Mouse (Mus musculus) limb, embryonic 13.5 days (tissue): Measurements from ENCODE around the gene A830018L16Rik. TPM values are rescaled to one million over a fixed set of nuclear protein-coding genes. Genes with fewer than 3 reads are reported as not detected.

Experiments
- ATAC-seq: fragments of 200-750 bp; cut with Nextera tagmentation; 2 replicates; pipeline ENCODE4 v1.8.0; 2017; ENCODE audit warnings: low read depth, moderate number of reproducible peaks, moderate TSS enrichment; ENCODE audit not compliant: low FRiP score
- H3K27ac ChIP-seq: fragments of 300-500 bp; sonication (generic); 2 replicates; pipeline ENCODE4 v1.5.1; 2015; ENCODE audit warnings: inconsistent platforms, mild to moderate bottlenecking, moderate library complexity
- H3K27me3 ChIP-seq: fragments of 300-500 bp; sonication (generic); 2 replicates; pipeline ENCODE4 v1.6.1; 2015; ENCODE audit warnings: mild to moderate bottlenecking, inconsistent platforms
- H3K36me3 ChIP-seq: fragments of 300-500 bp; sonication (generic); 2 replicates; pipeline ENCODE4 v1.6.1; 2015; ENCODE audit warnings: inconsistent platforms, mild to moderate bottlenecking, moderate library complexity
- H3K4me1 ChIP-seq: fragments of 300-500 bp; sonication (generic); 2 replicates; pipeline ENCODE4 v1.6.1; 2015; ENCODE audit warnings: inconsistent platforms
- H3K4me2 ChIP-seq: fragments of 300-500 bp; sonication (generic); replicated peaks from 2 replicates; pipeline ENCODE4 v1.6.1; 2015; ENCODE audit warnings: inconsistent platforms, mild to moderate bottlenecking, moderate library complexity
- H3K4me3 ChIP-seq: fragments of 300-500 bp; sonication (generic); 2 replicates; pipeline ENCODE4 v1.5.1; 2015; ENCODE audit warnings: moderate library complexity, mild to moderate bottlenecking, inconsistent platforms
- H3K9ac ChIP-seq: fragments of 300-500 bp; sonication (generic); 2 replicates; pipeline ENCODE4 v1.6.1; 2015; ENCODE audit warnings: mild to moderate bottlenecking, inconsistent platforms
- H3K9me3 ChIP-seq: fragments of 300-500 bp; sonication (generic); 2 replicates; pipeline ENCODE4 v1.6.1; 2016; ENCODE audit warnings: inconsistent platforms
- WGBS: fragments of 180-500 bp; shearing (Covaris S2); methylation state at CpG from one replicate; pipeline ENCODE4 v1.1.7; 2015; 5-methylcytosine and 5-hydroxymethylcytosine counted together
- polyA plus RNA-seq: library from polyadenylated mRNA; unstranded; fragments of >200 nt; fragmentation: Nextera tagmentation; extraction: Ambion mirVana; gene quantifications from 2 replicates; pipeline ENCODE4 v1.2.1, GENCODE M21; 2015

A830018L16Rik gene
- 2.9 and 3.1 TPM in 2 replicates for polyA plus RNA-seq

GRCm38 (mm10) chr1:11413894-11414556 lies at the start of gene A830018L16Rik:
A830018L16Rik (plus strand) TSS chr1:11414105.
- H3K9ac ChIP-seq = peak within 1 kb of the TSS; percentile 72
- H3K4me3 ChIP-seq = peak within 1 kb of the TSS; percentile 56
- no peaks in the 10 kb centered on the region for H3K36me3 ChIP-seq
- H3K27me3 ChIP-seq = peaks cover 25% of the 10 kb centered on the region
- H3K27ac ChIP-seq = no peak within 1 kb of the TSS
- WGBS = under 1% methylated on average over 50 of the region's 50 CpGs
- H3K4me2 ChIP-seq = peak within 1 kb of the TSS; percentile 88
- H3K4me1 ChIP-seq = no peaks in the 10 kb centered on the region; the same call in 1 of the 2 replicates
- no peaks in the 10 kb centered on the region for H3K9me3 ChIP-seq
- peak; percentile 94 for ATAC-seq

- Histone ChIP-seq H3K36me3 (no peaks in the 10 kb centered on the region), H3K27me3 (no peaks in the 10 kb centered on the region), H3K9ac (no peak overlapping the region), H3K4me1 (no peaks in the 10 kb centered on the region), H3K9me3 (no peaks in the 10 kb centered on the region), H3K4me2 (no peak overlapping the region), H3K4me3 (no peak overlapping the region), H3K27ac (no peak overlapping the region)
- ATAC-seq = no peak
- WGBS = 68% methylated on average over 3 of the region's 3 CpGs
Measured at GRCm38 (mm10) chr1:11385846-11386245, 28.1 kb upstream of the A830018L16Rik start.

GRCm38 (mm10) chr1:11395408-11395807 lies 18.5 kb upstream of the A830018L16Rik start:
- H3K4me3 ChIP-seq = no peak overlapping the region
- H3K4me2 ChIP-seq = no peak overlapping the region
- no peaks in the 10 kb centered on the region for H3K9me3 ChIP-seq
- H3K27ac ChIP-seq = no peak overlapping the region
- no peak overlapping the region for H3K9ac ChIP-seq
- WGBS = 52% methylated on average over 4 of the region's 4 CpGs
- H3K4me1 ChIP-seq = no peaks in the 10 kb centered on the region
- H3K36me3 ChIP-seq = no peaks in the 10 kb centered on the region
- no peak for ATAC-seq
- no peaks in the 10 kb centered on the region for H3K27me3 ChIP-seq

GRCm38 (mm10) chr1:11395996-11396736 lies 17.7 kb upstream of the A830018L16Rik start:
- 92% methylated on average over 2 of the region's 2 CpGs for WGBS
- H3K9ac ChIP-seq = no peak overlapping the region
- H3K4me1 ChIP-seq = no peaks in the 10 kb centered on the region
- H3K36me3 ChIP-seq = no peaks in the 10 kb centered on the region
- no peak overlapping the region for H3K4me3 ChIP-seq
- H3K4me2 ChIP-seq = no peak overlapping the region
- no peak for ATAC-seq
- no peaks in the 10 kb centered on the region for H3K9me3 ChIP-seq
- H3K27me3 ChIP-seq = no peaks in the 10 kb centered on the region
- no peak overlapping the region for H3K27ac ChIP-seq

- Histone ChIP-seq H3K9me3 (no peaks in the 10 kb centered on the region), H3K27ac (no peak overlapping the region), H3K36me3 (no peaks in the 10 kb centered on the region), H3K4me3 (no peak overlapping the region), H3K9ac (no peak overlapping the region), H3K4me1 (no peaks in the 10 kb centered on the region), H3K27me3 (no peaks in the 10 kb centered on the region), H3K4me2 (no peak overlapping the region)
- 51% methylated on average over 2 of the region's 2 CpGs for WGBS
- ATAC-seq = no peak
Measured at GRCm38 (mm10) chr1:11401159-11401558, 12.7 kb upstream of the A830018L16Rik start.

- Histone ChIP-seq H3K9ac (no peak overlapping the region), H3K4me3 (no peak overlapping the region), H3K27ac (no peak overlapping the region), H3K9me3 (no peaks in the 10 kb centered on the region), H3K36me3 (no peaks in the 10 kb centered on the region), H3K27me3 (no peaks in the 10 kb centered on the region), H3K4me1 (no peaks in the 10 kb centered on the region), H3K4me2 (no peak overlapping the region)
- ATAC-seq = no peak
Measured at GRCm38 (mm10) chr1:11405527-11405926, 8.4 kb upstream of the A830018L16Rik start.

GRCm38 (mm10) chr1:11406026-11406425 lies 7.9 kb upstream of the A830018L16Rik start:
- WGBS = 80% methylated on average over 3 of the region's 3 CpGs
- H3K36me3 ChIP-seq = no peaks in the 10 kb centered on the region
- H3K9ac ChIP-seq = no peak overlapping the region
- no peaks in the 10 kb centered on the region for H3K4me1 ChIP-seq
- H3K4me2 ChIP-seq = no peak overlapping the region
- H3K4me3 ChIP-seq = no peak overlapping the region
- no peaks in the 10 kb centered on the region for H3K27me3 ChIP-seq
- no peak for ATAC-seq
- H3K27ac ChIP-seq = no peak overlapping the region
- no peaks in the 10 kb centered on the region for H3K9me3 ChIP-seq

- H3K9me3 ChIP-seq = no peaks in the 10 kb centered on the region
- WGBS = 0% methylated on average over 9 of the region's 9 CpGs
- peak overlapping the region; percentile 88 for H3K4me2 ChIP-seq
- peaks cover 25% of the 10 kb centered on the region for H3K27me3 ChIP-seq
- peak overlapping the region; percentile 56 for H3K4me3 ChIP-seq
- peak; percentile 2; the same call in 1 of the 2 replicates for ATAC-seq
- H3K9ac ChIP-seq = peak overlapping the region; percentile 72
- H3K4me1 ChIP-seq = no peaks in the 10 kb centered on the region; the same call in 1 of the 2 replicates
- no peaks in the 10 kb centered on the region for H3K36me3 ChIP-seq
- no peak overlapping the region for H3K27ac ChIP-seq
Measured at GRCm38 (mm10) chr1:11414560-11414959, 655 bp downstream of the A830018L16Rik start.

GRCm38 (mm10) chr1:11427310-11427709 lies 13.4 kb downstream of the A830018L16Rik start:
- 75% methylated on average over 1 of the region's 1 CpGs for WGBS
- no peak for ATAC-seq
- H3K27me3 ChIP-seq = no peaks in the 10 kb centered on the region
- no peak overlapping the region for H3K4me2 ChIP-seq
- H3K9me3 ChIP-seq = no peaks in the 10 kb centered on the region
- no peak overlapping the region for H3K9ac ChIP-seq
- no peak overlapping the region for H3K4me3 ChIP-seq
- H3K36me3 ChIP-seq = no peaks in the 10 kb centered on the region
- no peak overlapping the region for H3K27ac ChIP-seq
- H3K4me1 ChIP-seq = no peaks in the 10 kb centered on the region

- Histone ChIP-seq H3K27ac (no peak overlapping the region), H3K4me3 (no peak overlapping the region), H3K4me1 (no peaks in the 10 kb centered on the region), H3K36me3 (no peaks in the 10 kb centered on the region), H3K27me3 (no peaks in the 10 kb centered on the region), H3K4me2 (no peak overlapping the region), H3K9me3 (no peaks in the 10 kb centered on the region), H3K9ac (no peak overlapping the region)
- 74% methylated on average over 1 of the region's 1 CpGs for WGBS
- ATAC-seq = no peak
Measured at GRCm38 (mm10) chr1:11458353-11458752, 44.4 kb downstream of the A830018L16Rik start.

- no peak overlapping the region for H3K4me2 ChIP-seq
Measured at GRCm38 (mm10) chr1:11466325-11466724, 52.4 kb downstream of the A830018L16Rik start.

GRCm38 (mm10) chr1:11467065-11467643 lies 53.2 kb downstream of the A830018L16Rik start:
- no peak for ATAC-seq
- 54% methylated on average over 5 of the region's 5 CpGs for WGBS
- H3K27me3 ChIP-seq = no peaks in the 10 kb centered on the region

More at GRCm38 (mm10) chr1:11466325-11466724, 52.4 kb downstream of the A830018L16Rik start:
- Histone ChIP-seq H3K4me3 (no peak overlapping the region), H3K4me1 (no peaks in the 10 kb centered on the region), H3K27me3 (no peaks in the 10 kb centered on the region), H3K27ac (no peak overlapping the region), H3K9ac (no peak overlapping the region), H3K9me3 (no peaks in the 10 kb centered on the region), H3K36me3 (no peaks in the 10 kb centered on the region)
- ATAC-seq = no peak
- 63% methylated on average over 1 of the region's 1 CpGs for WGBS

More at GRCm38 (mm10) chr1:11467065-11467643, 53.2 kb downstream of the A830018L16Rik start:
- H3K9ac ChIP-seq = no peak overlapping the region
- H3K9me3 ChIP-seq = no peaks in the 10 kb centered on the region
- no peak overlapping the region for H3K4me2 ChIP-seq
- no peak overlapping the region for H3K27ac ChIP-seq
- no peak overlapping the region for H3K4me3 ChIP-seq
- no peaks in the 10 kb centered on the region for H3K36me3 ChIP-seq
- no peaks in the 10 kb centered on the region for H3K4me1 ChIP-seq
